Mouse (Mus musculus) neutrophil, adult 65 days (primary cell): ENCODE data around the gene Gmfb. TPM values are rescaled to one million over a fixed set of nuclear protein-coding genes. Genes with fewer than 3 reads are reported as not detected.

ENCODE experiments used
- total RNA-seq: library from RNA; stranded (reverse); gene quantifications from 2 replicates; pipeline ENCODE4 v1.2.4, GENCODE M21; 2023

Gmfb gene
- total RNA-seq, result 94.4 and 122 TPM in 2 replicates

DNA sequence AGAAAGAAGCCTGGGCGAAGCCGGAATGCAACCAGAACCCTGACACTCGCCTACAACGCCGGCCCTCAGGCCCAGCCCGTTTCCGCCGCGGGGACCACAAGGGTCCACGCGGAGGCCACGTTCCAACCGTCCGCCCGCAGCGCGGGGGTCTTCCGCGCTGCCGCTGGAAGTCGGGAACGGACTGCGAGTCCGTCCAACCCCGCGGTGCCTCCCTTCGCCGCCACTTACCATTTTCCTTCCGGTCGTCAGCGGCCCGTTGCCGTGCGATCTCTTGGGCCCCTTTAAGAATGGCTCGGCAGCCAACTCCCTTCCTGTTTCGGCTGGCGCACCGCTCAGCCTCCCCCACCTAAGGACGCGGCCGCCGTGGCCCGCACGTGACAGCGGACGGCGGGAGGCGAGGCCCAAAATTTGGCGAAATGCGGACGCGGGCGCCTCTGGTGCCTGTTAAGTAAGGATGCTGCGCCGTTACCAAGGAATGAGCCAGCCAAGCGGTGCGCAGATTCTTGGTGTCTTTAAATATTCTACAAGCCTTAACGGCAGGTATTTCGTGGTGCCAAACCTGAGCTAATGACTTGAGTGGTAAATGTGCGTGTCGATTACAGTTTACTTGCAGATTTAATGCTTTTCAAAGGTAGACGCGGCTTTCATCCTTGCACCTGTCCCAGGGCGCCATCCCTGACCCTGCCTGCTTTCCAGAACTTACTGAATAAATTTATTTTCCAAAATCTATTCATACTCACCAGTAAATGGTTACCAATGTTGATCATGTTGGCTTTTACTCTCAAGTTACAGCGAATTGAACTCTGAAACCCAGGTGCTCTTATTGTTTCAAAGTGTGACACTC is at the start of gene Gmfb:
TSS of gene Gmfb (minus strand) at position 370 of the 844 bp plus-strand sequence.

DNA sequence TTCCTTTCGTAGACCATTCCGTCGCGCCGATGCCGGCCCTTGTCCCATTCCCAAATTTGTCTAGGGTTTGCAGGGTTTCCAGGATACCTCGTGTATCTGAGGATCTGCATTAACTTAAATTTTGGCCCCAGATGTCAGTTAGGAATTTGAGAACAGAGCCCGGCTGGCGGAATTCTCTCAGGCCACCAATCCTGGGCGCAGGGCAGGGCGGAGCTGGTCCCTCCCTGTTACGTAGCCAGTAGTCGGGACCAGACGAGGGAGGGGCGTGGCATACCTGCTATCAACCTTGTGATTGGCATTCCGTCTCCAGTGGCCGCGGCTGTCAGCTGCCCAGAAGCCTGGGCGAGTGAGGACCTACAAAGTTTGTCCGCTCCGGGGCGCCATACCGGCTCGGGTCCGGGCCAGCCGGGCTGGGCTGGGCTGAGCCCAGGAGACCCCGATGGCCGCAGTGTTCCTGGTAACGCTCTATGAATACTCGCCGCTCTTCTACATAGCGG is 9.8 kb upstream of the Gmfb start, which contains the start of gene Cgrrf1:
TSS of gene Cgrrf1 (plus strand) at position 289 of the 497 bp plus-strand sequence.

DNA sequence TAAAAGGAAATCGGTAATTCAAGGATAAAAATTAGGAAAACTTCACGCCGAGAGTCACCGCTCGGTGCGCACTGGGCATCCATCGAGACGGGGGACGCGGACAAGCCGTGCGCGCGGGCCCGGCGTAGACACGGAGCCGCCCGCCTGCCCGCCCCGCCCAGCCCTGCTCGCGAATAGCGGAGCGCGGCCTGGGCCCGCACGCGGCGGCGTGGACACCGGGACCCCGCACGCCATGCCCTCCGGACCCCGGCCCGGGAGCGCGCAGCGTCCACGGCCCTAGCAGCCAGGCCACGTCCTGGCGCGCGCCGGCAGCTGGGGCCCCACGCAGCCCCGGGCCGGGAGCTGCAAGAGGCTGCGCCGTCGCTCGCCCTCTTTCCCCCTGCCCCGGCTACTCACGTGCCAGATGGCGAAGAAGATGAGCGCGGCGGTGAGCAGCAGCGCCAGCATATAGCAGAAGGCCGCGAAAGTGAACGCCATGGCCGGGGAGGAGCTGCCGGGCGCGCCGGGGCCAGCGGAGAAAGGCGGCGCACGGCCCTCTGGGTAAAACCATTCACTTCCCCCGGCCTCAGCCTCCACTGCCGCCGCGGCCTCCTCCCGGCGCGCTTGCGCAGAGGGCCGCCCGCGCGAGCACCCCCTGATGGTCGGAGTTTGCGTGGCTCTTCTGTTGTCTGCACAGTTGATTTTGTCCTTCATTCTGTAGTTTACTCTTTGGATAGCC is 34.1 kb downstream of the Gmfb start, which contains the start of gene Cnih1:
TSS of gene Cnih1 (minus strand) at position 625 of the 718 bp plus-strand sequence.

DNA sequence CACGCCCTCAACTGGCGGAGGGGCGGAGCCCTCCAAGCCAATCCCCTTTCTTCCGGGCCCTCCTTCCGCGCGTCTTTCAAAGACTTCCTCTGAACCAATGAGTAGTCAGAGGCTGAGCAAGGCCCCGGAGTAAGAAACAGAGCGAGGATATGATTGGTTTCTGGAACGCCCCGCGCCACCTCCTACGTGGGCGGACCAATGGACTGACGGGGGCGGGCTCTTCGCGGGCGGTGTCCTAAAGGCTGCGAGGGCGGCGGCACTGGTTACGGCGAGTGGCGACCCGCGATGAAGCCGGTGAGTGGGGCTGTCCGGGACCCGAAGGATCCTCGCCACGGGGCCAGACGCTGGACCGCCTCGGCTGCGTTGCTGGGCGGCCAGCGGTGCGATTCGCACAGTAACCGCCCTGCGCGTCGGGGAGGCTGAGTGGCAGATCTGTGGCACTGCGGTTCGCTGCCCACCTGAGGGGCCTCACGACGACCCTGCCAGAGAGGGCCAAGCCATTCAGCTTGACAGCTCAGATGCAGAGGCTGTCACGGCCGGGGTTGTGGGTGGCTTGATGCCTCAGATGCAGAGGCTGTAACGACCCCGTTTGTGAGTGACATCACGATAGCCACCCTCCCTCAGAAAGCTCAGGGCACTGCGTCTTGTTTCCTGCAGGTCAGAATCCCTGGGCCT is 61.5 kb downstream of the Gmfb start, which contains the start of gene Cdkn3:
TSS of gene Cdkn3 (plus strand) at position 187 of the 675 bp plus-strand sequence.

Other genes with a start within 250 kb of the Gmfb start
- gene Cdkn3, start 61.7 kb downstream of the Gmfb start, total RNA-seq, result 29.7 and 35.2 TPM in 2 replicates
- gene Cnih1, start 33.8 kb downstream of the Gmfb start, total RNA-seq, result 20.4 and 20.6 TPM in 2 replicates
- 32.6 and 34.1 TPM in 2 replicates for gene Cgrrf1, start 9.9 kb upstream of the Gmfb start, total RNA-seq
- gene Samd4, start 60.6 kb upstream of the Gmfb start, total RNA-seq, result 0.19 and 1.2 TPM in 2 replicates